In the genomic region with DNA sequence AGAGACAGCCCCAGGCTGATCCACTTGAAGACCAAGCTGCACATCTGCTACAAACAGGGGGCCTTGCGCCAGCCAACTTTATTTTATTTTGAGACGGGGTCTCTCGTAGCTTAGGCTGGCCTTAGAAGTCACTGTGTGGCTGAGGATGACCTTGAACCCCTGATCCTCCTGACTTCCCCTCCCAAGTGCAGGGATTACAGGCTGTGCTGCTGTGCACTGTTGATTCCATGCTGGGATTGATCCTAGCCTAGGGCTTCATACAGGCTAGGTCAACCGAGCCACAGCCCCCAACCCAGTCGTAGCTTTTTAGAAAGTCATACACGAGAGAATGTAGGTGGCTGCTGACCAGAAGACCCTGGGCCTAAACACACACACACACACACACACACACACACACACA, we compare ENCODE assay signal across 14 mouse cellular contexts.
A peak's percentile ranks its signal among the peaks of the same experiment; 100 is the strongest.
DNase-seq lines count a peak whose midpoint lies in the region; ATAC-seq and TF ChIP-seq lines count a peak whose summit lies in the region.
"Had no signal": no experiment of that assay in that cellular context is flagged by ENCODE, and none has a peak within 500 bp of the region (broad histone marks: within the 10 kb centered on the region; RNA-seq: fewer than 3 reads in every experiment).

No protein-coding gene starts in this region.

- H3K4me3 ChIP-seq in liver, embryonic 12.5 days: no peak overlapping the region
- no peak overlapping the region for H3K4me3 ChIP-seq in liver, postnatal 0 days (ENCODE audit: low read depth, low read length)
- H3K4me3 ChIP-seq in forebrain, embryonic 10.5 days: peak overlapping the region; percentile 35; the same call in 1 of the 2 replicates
- H3K4me3 ChIP-seq in hindbrain, embryonic 13.5 days: no peak overlapping the region
- no peak overlapping the region for H3K4me3 ChIP-seq in midbrain, embryonic 15.5 days
- H3K4me3 ChIP-seq: embryonic facial prominence, embryonic 12.5 days; liver, embryonic 15.5 days; myocyte had no signal

- H3K4me2 ChIP-seq in liver, embryonic 12.5 days: peak overlapping the region; percentile 27
- H3K4me2 ChIP-seq in liver, postnatal 0 days (ENCODE audit: low read depth, low read length): no peak overlapping the region
- H3K4me2 ChIP-seq in hindbrain, embryonic 13.5 days: peak overlapping the region; percentile 40; the same call in 1 of the 2 replicates
- peak overlapping the region; percentile 36; the same call in 1 of the 2 replicates for H3K4me2 ChIP-seq in midbrain, embryonic 15.5 days
- H3K4me2 ChIP-seq: embryonic facial prominence, embryonic 12.5 days; liver, embryonic 15.5 days had no signal

- H3K27ac ChIP-seq in liver, embryonic 12.5 days: peak overlapping the region; percentile 38; the same call in 1 of the 2 replicates
- H3K27ac ChIP-seq in liver, postnatal 0 days (ENCODE audit: low read depth): no peak overlapping the region
- peak overlapping the region; percentile 83 for H3K27ac ChIP-seq in forebrain, embryonic 10.5 days
- H3K27ac ChIP-seq in hindbrain, embryonic 13.5 days: peak overlapping the region; percentile 89
- H3K27ac ChIP-seq in midbrain, embryonic 15.5 days: peak overlapping the region; percentile 86
- H3K27ac ChIP-seq: embryonic facial prominence, embryonic 12.5 days; liver, embryonic 15.5 days; macrophage had no signal

- no peak for TF ChIP-seq CTCF in liver, postnatal 0 days (IDR thresholded peaks at IDR 0.05; ENCODE audit: low read depth)

- no peak for ATAC-seq in liver, embryonic 12.5 days
- ATAC-seq in liver, postnatal 0 days: no peak
- ATAC-seq in hindbrain, embryonic 13.5 days (ENCODE audit: low FRiP score): no peak
- no peak for ATAC-seq in midbrain, embryonic 15.5 days (replicated peaks)
- ATAC-seq in inflammation-experienced regulatory T-cells, adult 6 months: no peak

- no peaks in the 10 kb centered on the region for H3K27me3 ChIP-seq in liver, embryonic 12.5 days (replicated peaks)
- no peaks in the 10 kb centered on the region for H3K27me3 ChIP-seq in liver, postnatal 0 days (ENCODE audit: insufficient read depth, low read length)
- H3K27me3 ChIP-seq in forebrain, embryonic 10.5 days (ENCODE audit: poor library complexity, severe bottlenecking): peaks cover 96% of the 10 kb centered on the region
- H3K27me3 ChIP-seq in hindbrain, embryonic 13.5 days: no peaks in the 10 kb centered on the region
- no peaks in the 10 kb centered on the region for H3K27me3 ChIP-seq in midbrain, embryonic 15.5 days (replicated peaks)
- H3K27me3 ChIP-seq: embryonic facial prominence, embryonic 12.5 days; liver, embryonic 15.5 days had no signal

- no peak for TF ChIP-seq EP300 in liver, postnatal 0 days (IDR thresholded peaks at IDR 0.05; ENCODE audit: low read depth)

- H3K4me1 ChIP-seq in liver, embryonic 12.5 days: peaks cover 100% of the 10 kb centered on the region
- peaks cover 24% of the 10 kb centered on the region for H3K4me1 ChIP-seq in liver, postnatal 0 days (ENCODE audit: insufficient read depth)
- H3K4me1 ChIP-seq in forebrain, embryonic 10.5 days: peaks cover 100% of the 10 kb centered on the region
- peaks cover 100% of the 10 kb centered on the region for H3K4me1 ChIP-seq in hindbrain, embryonic 13.5 days (replicated peaks)
- peaks cover 97% of the 10 kb centered on the region for H3K4me1 ChIP-seq in midbrain, embryonic 15.5 days

- no peak for DNase-seq in liver, postnatal 0 days
- DNase-seq in forebrain, embryonic 10.5 days (ENCODE audit: extremely low spot score, low spot score): no peak
- no peak for DNase-seq in lung, postnatal 36 days
- no peak for DNase-seq in cerebellum, adult 11-12 months
- DNase-seq: B cell, adult 2 months; kidney, adult 2 months had no signal

- 66% methylated on average over 6 of the region's 6 CpGs for WGBS in liver, embryonic 12.5 days (ENCODE audit: insufficient replicate concordance)
- 69% methylated on average over 6 of the region's 6 CpGs for WGBS in liver, postnatal 0 days (ENCODE audit: insufficient replicate concordance)
- 20% methylated on average over 6 of the region's 6 CpGs for WGBS in forebrain, embryonic 10.5 days
- WGBS in hindbrain, embryonic 13.5 days: 33% methylated on average over 6 of the region's 6 CpGs
- WGBS in midbrain, embryonic 15.5 days: 33% methylated on average over 6 of the region's 6 CpGs

- H3K36me3 ChIP-seq in liver, embryonic 12.5 days: peaks cover 52% of the 10 kb centered on the region
- H3K36me3 ChIP-seq in liver, postnatal 0 days (replicated peaks; ENCODE audit: insufficient read depth, low read length): no peaks in the 10 kb centered on the region
- H3K36me3 ChIP-seq in forebrain, embryonic 10.5 days (replicated peaks): no peaks in the 10 kb centered on the region
- no peaks in the 10 kb centered on the region for H3K36me3 ChIP-seq in hindbrain, embryonic 13.5 days
- H3K36me3 ChIP-seq in midbrain, embryonic 15.5 days (replicated peaks): no peaks in the 10 kb centered on the region
- H3K36me3 ChIP-seq: embryonic facial prominence, embryonic 12.5 days had no signal

- H3K9me3 ChIP-seq in liver, embryonic 12.5 days (replicated peaks): no peaks in the 10 kb centered on the region
- H3K9me3 ChIP-seq in liver, postnatal 0 days (ENCODE audit: low read length): no peaks in the 10 kb centered on the region
- H3K9me3 ChIP-seq in forebrain, embryonic 10.5 days: no peaks in the 10 kb centered on the region
- no peaks in the 10 kb centered on the region for H3K9me3 ChIP-seq in hindbrain, embryonic 13.5 days
- no peaks in the 10 kb centered on the region for H3K9me3 ChIP-seq in midbrain, embryonic 15.5 days
- H3K9me3 ChIP-seq: embryonic facial prominence, embryonic 12.5 days; liver, embryonic 15.5 days had no signal

- peak overlapping the region; percentile 1; the same call in 1 of the 2 replicates for H3K9ac ChIP-seq in liver, embryonic 12.5 days
- no peak overlapping the region for H3K9ac ChIP-seq in liver, postnatal 0 days (replicated peaks)
- peak overlapping the region; percentile 66; the same call in 1 of the 2 replicates for H3K9ac ChIP-seq in hindbrain, embryonic 13.5 days
- H3K9ac ChIP-seq in midbrain, embryonic 15.5 days: no peak overlapping the region
- H3K9ac ChIP-seq: liver, embryonic 15.5 days had no signal

Comparison
In these comparisons a context has a peak if more than half of its experiments do, and no peak if none do; other contexts are left out.
1. H3K9ac ChIP-seq: peak in liver, embryonic 12.5 days (single experiment) and hindbrain, embryonic 13.5 days (single experiment); none in liver, postnatal 0 days (single experiment) and midbrain, embryonic 15.5 days (single experiment).